Mouse (Mus musculus): ENCODE results near the gene Gm20807. TPM values are rescaled to one million over a fixed set of nuclear protein-coding genes. Genes with fewer than 3 reads are reported as not detected.
"Not testable (repeated sequence)": the region's sequence is repeated elsewhere in the genome, so short reads cannot be mapped to it uniquely, and the experiment has no call there.

Gene Gm20807
- not detected in 2 replicates for polyA plus RNA-seq (2015; fragmentation: Nextera tagmentation; extraction: Ambion mirVana)

- H3K4me1 ChIP-seq; H3K9me3 ChIP-seq; ATAC-seq (ENCODE audit: insufficient number of reproducible peaks, low FRiP score, low TSS enrichment, low read depth): not testable (repeated sequence)
Measured at GRCm38 (mm10) chrY:13042591-13042990, at the start of gene Gm20807. Gene Gm20807 (plus strand): TSS chrY:13042891.

More at GRCm38 (mm10) chrY:13042591-13042990, at the start of gene Gm20807:
- H3K36me3 ChIP-seq, H3K4me2 ChIP-seq, H3K9ac ChIP-seq, H3K27ac ChIP-seq, H3K27me3 ChIP-seq, H3K4me3 ChIP-seq: not testable (repeated sequence)

Other genes starting within 250 kb of the Gm20807 start
- gene Gm21891, start 90.6 kb downstream of the Gm20807 start, polyA plus RNA-seq (2015; fragmentation: Nextera tagmentation; extraction: Ambion mirVana) = not detected in 2 replicates
- gene Gm21425, start 119.1 kb downstream of the Gm20807 start, polyA plus RNA-seq (2015; fragmentation: Nextera tagmentation; extraction: Ambion mirVana) = not detected in 2 replicates
- gene Gm21828, start 181.0 kb downstream of the Gm20807 start, polyA plus RNA-seq (2015; fragmentation: Nextera tagmentation; extraction: Ambion mirVana) = not detected in 2 replicates
- not detected in 2 replicates for gene Gm21440, start 209.5 kb downstream of the Gm20807 start, polyA plus RNA-seq (2015; fragmentation: Nextera tagmentation; extraction: Ambion mirVana)
- not detected in 2 replicates for gene Gm21454, start 209.6 kb downstream of the Gm20807 start, polyA plus RNA-seq (2015; fragmentation: Nextera tagmentation; extraction: Ambion mirVana)